16 mouse cellular contexts compared by ENCODE assay signal in genomic region chr14:86749425-86749824, GRCm38 (mm10).
DNase-seq lines count a peak whose midpoint lies in the region; ATAC-seq and TF ChIP-seq lines count a peak whose summit lies in the region.
"Had no signal": no experiment of that assay in that cellular context is flagged by ENCODE, and none has a peak within 500 bp of the region (broad histone marks: within the 10 kb centered on the region; RNA-seq: fewer than 3 reads in every experiment).

No protein-coding gene starts in this region.

- TF ChIP-seq POLR2A in cortical plate, adult 2 months (IDR thresholded peaks at IDR 0.05; ENCODE audit: extremely low read depth, insufficient read depth, low read length), result no peak
- no peak for TF ChIP-seq POLR2A in cerebellum, adult 2 months (IDR thresholded peaks at IDR 0.05; ENCODE audit: borderline replicate concordance, insufficient read depth, low read length)

- no peak for DNase-seq in forebrain, embryonic 14.5 days (ENCODE audit: low spot score)
- peak; percentile 12 for DNase-seq in midbrain, postnatal 0 days (ENCODE audit: low spot score)
- DNase-seq in cerebellum, adult 2 months, result no peak
- DNase-seq in cerebellum, adult 18-20 months, result no peak
- DNase-seq in heart, postnatal 10 days, result no peak
- DNase-seq: adrenal gland, adult 8-10 months; kidney, postnatal 10 days; lung, postnatal 4 days; thymus, postnatal 14 days had no signal

- H3K4me2 ChIP-seq in forebrain, embryonic 14.5 days (ENCODE audit: low read length), result peak overlapping the region; percentile 40; the same call in 1 of the 2 replicates
- no peak overlapping the region; the same call in 1 of the 2 replicates for H3K4me2 ChIP-seq in hindbrain, embryonic 16.5 days (ENCODE audit: low read length)
- H3K4me2 ChIP-seq in midbrain, postnatal 0 days (ENCODE audit: low read depth, low read length, poor library complexity, severe bottlenecking), result peak overlapping the region; percentile 39; the same call in 1 of the 2 replicates
- H3K4me2 ChIP-seq: intestine, embryonic 15.5 days; stomach, embryonic 15.5 days had no signal

- no peak overlapping the region for H3K9ac ChIP-seq in forebrain, embryonic 14.5 days (ENCODE audit: low read length)
- H3K9ac ChIP-seq in hindbrain, embryonic 16.5 days (ENCODE audit: low read depth, low read length), result no peak overlapping the region
- H3K9ac ChIP-seq in midbrain, postnatal 0 days (replicated peaks; ENCODE audit: low read length, poor library complexity, severe bottlenecking), result no peak overlapping the region
- H3K9ac ChIP-seq: embryonic facial prominence, embryonic 15.5 days; intestine, embryonic 15.5 days; limb, embryonic 12.5 days; stomach, embryonic 15.5 days had no signal

- no peaks in the 10 kb centered on the region for H3K36me3 ChIP-seq in forebrain, embryonic 14.5 days (ENCODE audit: control insufficient read depth, insufficient read depth, low read length)
- H3K36me3 ChIP-seq in hindbrain, embryonic 16.5 days (ENCODE audit: control insufficient read depth, insufficient read depth, low read length), result no peaks in the 10 kb centered on the region
- H3K36me3 ChIP-seq in midbrain, postnatal 0 days (ENCODE audit: insufficient read depth, low read length), result no peaks in the 10 kb centered on the region
- H3K36me3 ChIP-seq: embryonic facial prominence, embryonic 15.5 days; intestine, embryonic 15.5 days; limb, embryonic 12.5 days; stomach, embryonic 15.5 days had no signal

- H3K27me3 ChIP-seq in forebrain, embryonic 14.5 days (replicated peaks; ENCODE audit: control insufficient read depth, insufficient read depth, low read length), result no peaks in the 10 kb centered on the region
- no peaks in the 10 kb centered on the region for H3K27me3 ChIP-seq in hindbrain, embryonic 16.5 days (replicated peaks; ENCODE audit: control insufficient read depth, insufficient read depth, low read length)
- H3K27me3 ChIP-seq in midbrain, postnatal 0 days (ENCODE audit: insufficient read depth, low read length), result no peaks in the 10 kb centered on the region
- no peaks in the 10 kb centered on the region for H3K27me3 ChIP-seq in cerebellum, adult 2 months (ENCODE audit: control insufficient read depth, insufficient read depth, low read length)
- H3K27me3 ChIP-seq: embryonic facial prominence, embryonic 15.5 days; intestine, embryonic 15.5 days; limb, embryonic 12.5 days; stomach, embryonic 15.5 days had no signal

- H3K4me1 ChIP-seq in cortical plate, adult 2 months (ENCODE audit: control insufficient read depth, insufficient read depth, low read length), result peaks cover 7% of the 10 kb centered on the region
- peaks cover 22% of the 10 kb centered on the region for H3K4me1 ChIP-seq in forebrain, embryonic 14.5 days (ENCODE audit: control insufficient read depth, insufficient read depth, low read length)
- H3K4me1 ChIP-seq in hindbrain, embryonic 16.5 days (ENCODE audit: control insufficient read depth, insufficient read depth, low read depth, low read length), result peaks cover 20% of the 10 kb centered on the region
- peaks cover 10% of the 10 kb centered on the region for H3K4me1 ChIP-seq in midbrain, postnatal 0 days (ENCODE audit: insufficient read depth, low read length)
- H3K4me1 ChIP-seq in cerebellum, adult 2 months (ENCODE audit: control insufficient read depth, insufficient read depth, low read length), result no peaks in the 10 kb centered on the region
- H3K4me1 ChIP-seq: intestine, embryonic 15.5 days; stomach, embryonic 15.5 days had no signal

- ATAC-seq in forebrain, embryonic 14.5 days, result peak; percentile 21
- ATAC-seq in hindbrain, embryonic 16.5 days, result no peak
- peak; percentile 33 for ATAC-seq in midbrain, postnatal 0 days (ENCODE audit: low FRiP score)

- TF ChIP-seq CTCF in cortical plate, adult 2 months (IDR thresholded peaks at IDR 0.05; ENCODE audit: extremely low read depth, insufficient read depth, low read length), result no peak
- TF ChIP-seq CTCF in midbrain, postnatal 0 days (IDR thresholded peaks at IDR 0.05), result no peak
- TF ChIP-seq CTCF in cerebellum, adult 2 months (IDR thresholded peaks at IDR 0.05; ENCODE audit: borderline replicate concordance, insufficient read depth, low read depth, low read length), result no peak

- H3K4me3 ChIP-seq in cortical plate, adult 2 months (ENCODE audit: insufficient read depth, low read length), result no peak overlapping the region
- no peak overlapping the region for H3K4me3 ChIP-seq in forebrain, embryonic 14.5 days (ENCODE audit: low read depth, low read length)
- no peak overlapping the region for H3K4me3 ChIP-seq in hindbrain, embryonic 16.5 days (ENCODE audit: low read length)
- no peak overlapping the region for H3K4me3 ChIP-seq in midbrain, postnatal 0 days (ENCODE audit: low read depth, low read length)
- H3K4me3 ChIP-seq in cerebellum, adult 2 months (replicated peaks; ENCODE audit: insufficient read depth, low read depth, low read length), result no peak overlapping the region
- H3K4me3 ChIP-seq: intestine, embryonic 15.5 days; stomach, embryonic 15.5 days had no signal

- 28% methylated on average over 4 of the region's 4 CpGs for WGBS in forebrain, embryonic 14.5 days
- 41% methylated on average over 4 of the region's 4 CpGs for WGBS in hindbrain, embryonic 16.5 days
- WGBS in midbrain, postnatal 0 days, result 25% methylated on average over 4 of the region's 4 CpGs
- WGBS in cerebellum, adult 2 months, result 51% methylated on average over 4 of the region's 4 CpGs

- H3K9me3 ChIP-seq in forebrain, embryonic 14.5 days (replicated peaks; ENCODE audit: control insufficient read depth, low read length), result no peaks in the 10 kb centered on the region
- H3K9me3 ChIP-seq in hindbrain, embryonic 16.5 days (ENCODE audit: control insufficient read depth, low read length), result no peaks in the 10 kb centered on the region
- no peaks in the 10 kb centered on the region for H3K9me3 ChIP-seq in midbrain, postnatal 0 days (ENCODE audit: low read length)
- H3K9me3 ChIP-seq: embryonic facial prominence, embryonic 15.5 days; G1E; intestine, embryonic 15.5 days; limb, embryonic 12.5 days; stomach, embryonic 15.5 days had no signal

- intact Hi-C loops in heart, postnatal 10 days (cut with DNase I), result no loop called here

- peak overlapping the region; percentile 41 for H3K27ac ChIP-seq in cortical plate, adult 2 months (ENCODE audit: insufficient read depth, low read length)
- no peak overlapping the region for H3K27ac ChIP-seq in forebrain, embryonic 14.5 days (ENCODE audit: low read depth, low read length)
- peak overlapping the region; percentile 36; the same call in 1 of the 2 replicates for H3K27ac ChIP-seq in hindbrain, embryonic 16.5 days (ENCODE audit: low read depth, low read length)
- H3K27ac ChIP-seq in midbrain, postnatal 0 days (ENCODE audit: low read depth, low read length), result peak overlapping the region; percentile 76
- H3K27ac ChIP-seq in cerebellum, adult 2 months (ENCODE audit: insufficient read depth, low read length), result no peak overlapping the region
- H3K27ac ChIP-seq: embryonic facial prominence, embryonic 15.5 days; intestine, embryonic 15.5 days; stomach, embryonic 15.5 days had no signal

Comparison
In these comparisons a context has a peak if more than half of its experiments do, and no peak if none do; other contexts are left out.
1. H3K27ac ChIP-seq: peak in cortical plate, adult 2 months (single experiment), hindbrain, embryonic 16.5 days (single experiment) and midbrain, postnatal 0 days (single experiment); none in forebrain, embryonic 14.5 days (single experiment) and cerebellum, adult 2 months (single experiment).